Mouse (Mus musculus) limb, embryonic 10.5 days (tissue): ENCODE data around the gene Tssk6. TPM values are rescaled to one million over a fixed set of nuclear protein-coding genes. Genes with fewer than 3 reads are reported as not detected.

Experiments used
- DNase-seq: peaks from one replicate; pipeline ENCODE4 v3.0.0-alpha.2; 2017; ENCODE audit warnings: low spot score
- H3K27ac ChIP-seq: fragments of 300-500 bp; sonication (generic); 2 replicates; pipeline ENCODE4 v1.5.1; 2016; ENCODE audit warnings: mild to moderate bottlenecking
- H3K27me3 ChIP-seq: fragments of 300-500 bp; sonication (generic); 2 replicates; pipeline ENCODE4 v1.6.1; 2016; ENCODE audit warnings: low read depth, mild to moderate bottlenecking; ENCODE audit not compliant: poor library complexity, severe bottlenecking
- H3K36me3 ChIP-seq: fragments of 300-500 bp; sonication (generic); 2 replicates; pipeline ENCODE4 v1.6.1; 2016; ENCODE audit warnings: mild to moderate bottlenecking, moderate library complexity
- H3K4me1 ChIP-seq: fragments of 300-500 bp; sonication (generic); 2 replicates; pipeline ENCODE4 v1.6.1; 2016
- H3K4me3 ChIP-seq: fragments of 300-500 bp; sonication (generic); 2 replicates; pipeline ENCODE4 v1.5.1; 2016; ENCODE audit warnings: mild to moderate bottlenecking, moderate library complexity
- H3K9me3 ChIP-seq: fragments of 300-500 bp; sonication (generic); replicated peaks from 2 replicates; pipeline ENCODE4 v1.6.1; 2016; ENCODE audit warnings: mild to moderate bottlenecking
- WGBS: fragments of 180-500 bp; shearing (Covaris S2); methylation state at CpG from one replicate; pipeline ENCODE4 v1.1.7; 2016; 5-methylcytosine and 5-hydroxymethylcytosine counted together
- polyA plus RNA-seq: library from polyadenylated mRNA; unstranded; fragments of >200 nt; fragmentation: Nextera tagmentation; extraction: Ambion mirVana; gene quantifications from 2 replicates; pipeline ENCODE4 v1.2.1, GENCODE M21; 2016

Tssk6 gene
- polyA plus RNA-seq, 1 experiment from 2014 or later = 5.9 TPM

DNA sequence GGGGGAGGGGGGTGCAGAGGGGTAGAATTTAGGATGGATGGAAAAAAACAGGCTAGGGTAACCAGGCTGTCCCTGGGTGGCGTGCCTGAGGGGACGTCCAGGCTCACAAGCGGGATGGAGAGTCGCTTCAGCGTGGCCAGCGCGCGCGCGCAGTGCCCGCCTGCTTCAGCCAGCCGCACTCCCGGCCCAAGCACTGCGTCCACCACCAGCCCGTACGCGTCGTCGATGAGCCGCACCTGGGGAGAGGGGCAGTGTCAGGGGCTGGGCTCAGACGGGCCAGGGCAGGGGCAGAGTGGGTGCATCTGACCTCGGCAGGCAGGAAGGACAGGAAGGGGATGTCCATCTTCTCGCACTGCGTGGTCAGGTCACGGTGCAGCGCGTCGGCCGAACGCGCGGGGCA is 13.1 kb upstream of the Tssk6 start:
- peak; percentile 54 for DNase-seq
- WGBS = 6% methylated on average over 32 of the region's 32 CpGs
- Histone ChIP-seq H3K4me1 (peaks cover 39% of the 10 kb centered on the region), H3K27me3 (peaks cover 94% of the 10 kb centered on the region), H3K36me3 (peaks cover 25% of the 10 kb centered on the region), H3K4me3 (peak overlapping the region; percentile 34), H3K27ac (no peak overlapping the region), H3K9me3 (no peaks in the 10 kb centered on the region)

DNA sequence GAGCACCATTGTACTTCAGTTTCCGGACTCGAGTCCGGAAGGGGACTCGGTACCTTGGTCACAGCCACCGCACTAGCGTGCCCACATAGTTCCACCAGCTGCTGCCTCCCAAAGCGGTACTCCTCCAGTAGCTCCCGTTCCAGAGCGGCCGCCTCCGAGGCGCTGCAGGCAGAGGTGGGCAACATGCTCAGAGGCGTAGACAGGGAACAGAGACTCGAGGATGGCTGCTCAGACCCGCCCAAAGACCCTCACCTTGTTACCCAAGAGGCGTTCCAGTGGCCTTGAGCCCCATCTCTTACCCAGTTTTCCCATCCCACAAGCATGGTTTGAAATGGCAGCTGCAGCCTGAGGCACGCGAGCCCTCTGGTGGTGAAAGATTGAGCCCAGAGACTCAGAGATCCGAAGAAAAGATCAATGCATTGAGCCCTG is 11.2 kb upstream of the Tssk6 start:
- 43% methylated on average over 19 of the region's 19 CpGs for WGBS

GRCm38 (mm10) chr8:69893863-69894262 is 8.1 kb upstream of the Tssk6 start:
- H3K4me1 ChIP-seq = peaks cover 11% of the 10 kb centered on the region
- 47% methylated on average over 17 of the region's 17 CpGs for WGBS
- no peak overlapping the region for H3K4me3 ChIP-seq
- peaks cover 44% of the 10 kb centered on the region for H3K27me3 ChIP-seq
- H3K36me3 ChIP-seq = peaks cover 71% of the 10 kb centered on the region
- DNase-seq = peak; percentile 66
- H3K27ac ChIP-seq = no peak overlapping the region
- no peaks in the 10 kb centered on the region for H3K9me3 ChIP-seq

More for the DNA sequence above, 11.2 kb upstream of the Tssk6 start:
- Histone ChIP-seq H3K27ac (no peak overlapping the region), H3K9me3 (no peaks in the 10 kb centered on the region), H3K4me1 (peaks cover 37% of the 10 kb centered on the region), H3K36me3 (peaks cover 43% of the 10 kb centered on the region), H3K4me3 (no peak overlapping the region), H3K27me3 (peaks cover 75% of the 10 kb centered on the region)
- peak; percentile 67 for DNase-seq

DNA sequence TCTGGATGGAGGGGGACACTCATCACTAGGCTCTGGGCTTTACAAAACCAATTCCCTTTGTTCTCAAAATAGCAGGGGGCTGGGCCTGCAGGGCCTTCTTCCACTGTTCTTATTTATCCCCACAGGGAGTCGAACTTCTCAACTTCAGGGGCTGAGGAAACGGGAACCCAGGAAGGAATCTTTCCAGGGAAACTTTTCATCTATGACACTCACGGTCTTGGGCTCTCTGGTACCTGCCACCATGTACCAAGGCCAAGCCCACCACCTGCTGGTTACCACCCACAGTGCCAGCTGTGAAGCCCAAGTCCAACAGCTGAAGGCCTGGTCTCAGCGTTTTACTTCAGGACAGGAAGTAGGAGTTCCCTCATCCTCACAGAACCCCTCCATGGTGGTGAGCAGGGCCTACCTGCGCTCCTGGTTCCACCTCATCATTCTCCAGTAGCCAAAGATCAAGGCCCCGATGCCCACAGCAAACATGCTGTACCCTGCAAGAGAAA is 7.1 kb upstream of the Tssk6 start:
- WGBS = 72% methylated on average over 6 of the region's 6 CpGs
- Histone ChIP-seq H3K4me1 (peaks cover 4% of the 10 kb centered on the region), H3K27ac (no peak overlapping the region), H3K4me3 (no peak overlapping the region), H3K27me3 (peaks cover 34% of the 10 kb centered on the region), H3K9me3 (no peaks in the 10 kb centered on the region), H3K36me3 (peaks cover 79% of the 10 kb centered on the region)
- DNase-seq = no peak

DNA sequence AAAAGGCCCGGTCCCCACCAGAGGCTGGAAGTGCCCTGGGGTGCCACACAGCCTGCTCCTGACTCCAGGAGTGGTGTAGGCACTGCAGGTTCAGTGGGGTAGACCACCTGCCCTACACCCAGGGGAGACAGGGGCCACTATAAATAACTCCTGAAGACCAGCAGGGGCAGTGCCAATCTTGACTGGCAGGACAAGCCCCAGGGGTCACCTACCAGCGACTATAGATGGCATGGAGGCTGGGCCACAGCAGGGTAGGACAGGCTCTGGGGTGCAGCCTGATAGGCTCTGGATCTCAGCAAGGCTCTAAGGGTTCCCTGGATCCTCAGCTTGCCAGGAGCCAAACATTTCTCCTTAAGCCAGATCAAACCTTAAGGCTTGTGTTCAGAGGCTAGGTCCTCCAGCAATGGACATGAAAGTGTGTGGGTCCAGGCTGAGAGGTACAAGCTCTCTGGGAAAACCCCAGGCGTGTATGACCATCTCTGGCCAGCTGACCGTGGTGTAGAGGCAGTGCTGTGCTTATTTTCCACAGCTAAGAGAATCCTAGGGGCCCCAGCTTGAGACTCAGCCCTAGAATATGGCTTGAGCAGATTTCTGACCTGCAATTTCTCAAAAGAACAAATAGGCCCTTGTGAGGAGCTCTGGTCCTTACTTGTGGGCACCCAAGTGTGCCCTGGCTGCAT is 6.1 kb upstream of the Tssk6 start:
- peaks cover 14% of the 10 kb centered on the region for H3K4me1 ChIP-seq

GRCm38 (mm10) chr8:69897857-69898256 is 4.1 kb upstream of the Tssk6 start:
- 87% methylated on average over 6 of the region's 6 CpGs for WGBS
- Histone ChIP-seq H3K27me3 (peaks cover 4% of the 10 kb centered on the region; the same call in 1 of the 2 replicates), H3K4me3 (no peak overlapping the region), H3K27ac (no peak overlapping the region), H3K36me3 (peaks cover 69% of the 10 kb centered on the region), H3K9me3 (no peaks in the 10 kb centered on the region), H3K4me1 (peaks cover 27% of the 10 kb centered on the region)
- no peak for DNase-seq

More for the DNA sequence above, 6.1 kb upstream of the Tssk6 start:
- Histone ChIP-seq H3K36me3 (peaks cover 79% of the 10 kb centered on the region), H3K27ac (no peak overlapping the region), H3K27me3 (peaks cover 24% of the 10 kb centered on the region), H3K4me3 (no peak overlapping the region), H3K9me3 (no peaks in the 10 kb centered on the region)
- 79% methylated on average over 4 of the region's 4 CpGs for WGBS
- DNase-seq = no peak

DNA sequence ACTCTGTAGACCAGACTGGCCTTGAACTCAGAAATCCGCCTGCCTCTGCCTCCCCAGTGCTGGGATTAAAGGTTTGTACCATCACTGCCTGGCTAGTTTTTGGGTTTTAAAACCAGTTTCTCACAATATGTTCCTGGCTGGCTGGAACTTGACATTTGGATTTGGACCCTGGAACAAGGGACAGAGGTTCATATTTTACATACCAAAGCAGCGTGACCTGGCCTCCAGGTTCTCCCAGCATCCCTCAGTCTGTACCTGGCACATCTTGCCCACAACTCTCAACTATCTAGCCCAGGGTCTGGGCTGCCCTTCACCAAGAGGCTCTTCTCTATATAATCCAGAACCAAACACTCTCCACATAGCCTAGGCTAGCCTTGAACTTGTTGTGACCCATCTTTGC is 2.1 kb upstream of the Tssk6 start:
- H3K27ac ChIP-seq = no peak overlapping the region
- no peak for DNase-seq
- 91% methylated on average over 2 of the region's 2 CpGs for WGBS

DNA sequence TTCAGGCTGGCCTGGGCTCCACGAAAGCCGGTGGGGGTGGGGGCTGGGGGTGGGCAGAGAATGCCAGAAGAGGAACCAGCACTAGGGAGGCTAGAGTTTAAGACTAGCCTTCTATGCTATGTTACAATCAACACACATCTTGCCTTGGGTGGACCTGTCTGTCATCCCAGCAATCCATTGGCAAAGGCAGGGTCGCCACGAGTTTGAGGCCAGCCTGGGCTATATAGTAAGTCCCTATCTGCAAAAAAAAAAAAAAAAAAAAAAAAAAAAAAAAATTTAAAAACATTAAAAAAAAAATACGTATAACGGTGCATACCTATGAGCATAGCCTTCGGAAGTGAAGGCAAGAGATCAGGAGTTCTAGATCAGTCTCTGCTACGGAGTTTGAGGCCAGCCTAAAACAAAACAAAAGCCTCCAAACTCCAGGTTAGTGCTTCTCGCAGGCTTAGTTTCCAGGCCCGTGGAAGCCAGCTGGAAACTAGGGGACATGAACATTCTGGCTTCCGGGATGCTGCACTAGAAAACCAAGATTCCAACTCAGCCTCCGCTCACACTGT is 1.0 kb upstream of the Tssk6 start:
- 21% methylated on average over 12 of the region's 12 CpGs for WGBS
- no peak for DNase-seq
- Histone ChIP-seq H3K9me3 (no peaks in the 10 kb centered on the region), H3K27me3 (no peaks in the 10 kb centered on the region), H3K27ac (peak overlapping the region; percentile 95), H3K4me3 (peak overlapping the region; percentile 79), H3K4me1 (peaks cover 36% of the 10 kb centered on the region), H3K36me3 (peaks cover 41% of the 10 kb centered on the region)

More for the DNA sequence above, 2.1 kb upstream of the Tssk6 start:
- peak overlapping the region; percentile 2; the same call in 1 of the 2 replicates for H3K4me3 ChIP-seq
- H3K9me3 ChIP-seq = no peaks in the 10 kb centered on the region
- H3K36me3 ChIP-seq = peaks cover 51% of the 10 kb centered on the region
- peaks cover 36% of the 10 kb centered on the region for H3K4me1 ChIP-seq
- no peaks in the 10 kb centered on the region for H3K27me3 ChIP-seq

DNA sequence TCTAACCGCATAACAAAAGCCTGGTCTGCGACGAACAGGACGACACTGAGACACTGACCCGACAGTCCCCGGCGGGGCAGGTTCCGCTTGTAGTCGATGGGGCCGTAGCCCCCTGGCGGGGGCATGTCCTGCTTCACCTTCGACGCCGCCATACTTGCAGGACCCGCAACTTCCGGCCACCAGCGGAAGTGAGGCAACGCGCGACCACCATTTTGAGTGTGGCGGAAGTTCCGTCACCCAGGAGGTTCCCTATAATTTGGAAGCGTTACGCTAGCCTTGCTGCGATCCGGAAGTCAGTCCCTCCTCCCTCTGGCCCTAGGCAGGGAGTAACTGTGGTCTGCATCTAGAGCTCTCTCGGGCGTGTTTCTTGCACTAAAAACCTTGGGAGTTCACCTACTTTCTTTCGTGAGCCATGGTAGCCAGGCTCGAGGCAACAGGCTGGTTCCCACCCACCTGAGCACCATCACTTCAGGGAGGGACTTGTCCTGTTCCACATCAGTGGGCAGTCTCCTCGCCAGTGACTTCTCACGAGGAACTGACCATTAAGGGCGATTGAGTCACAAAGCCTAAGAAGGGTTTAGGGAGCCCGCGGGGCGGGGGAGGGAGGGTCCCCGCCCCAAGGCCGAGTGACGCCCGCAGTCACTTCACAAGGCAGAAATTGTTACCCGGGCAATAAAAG is 361 bp upstream of the Tssk6 start:
- Histone ChIP-seq H3K4me3 (peak overlapping the region; percentile 79), H3K9me3 (no peaks in the 10 kb centered on the region), H3K27me3 (no peaks in the 10 kb centered on the region), H3K36me3 (peaks cover 39% of the 10 kb centered on the region), H3K4me1 (peaks cover 39% of the 10 kb centered on the region), H3K27ac (peak overlapping the region; percentile 95)
- WGBS = 2% methylated on average over 41 of the region's 41 CpGs
- peak; percentile 100 for DNase-seq

DNA sequence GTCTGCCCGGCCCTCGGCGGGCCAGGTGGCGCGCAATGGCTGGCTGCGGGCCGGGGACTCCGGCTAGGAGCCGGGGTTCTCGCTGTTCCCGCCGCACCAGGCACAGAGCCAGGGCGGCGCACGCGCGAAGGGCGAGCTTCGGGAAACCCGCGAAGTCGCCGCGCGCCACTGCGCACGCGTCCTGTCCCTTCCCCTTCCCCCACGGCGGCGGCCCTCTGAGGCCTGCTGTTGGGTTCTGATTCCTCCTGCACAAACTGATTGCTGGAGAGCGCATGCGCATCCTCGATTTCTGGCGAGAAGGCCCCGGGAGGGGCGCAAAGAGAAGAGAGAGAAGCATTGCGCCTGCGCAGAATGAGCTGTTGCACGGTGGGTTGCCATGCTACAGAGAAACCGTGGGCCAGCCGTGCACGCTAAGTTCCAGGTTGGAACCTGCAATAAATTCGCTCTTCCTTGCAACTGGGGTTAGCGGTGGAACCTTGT is 1.1 kb downstream of the Tssk6 start:
- Histone ChIP-seq H3K4me1 (peaks cover 39% of the 10 kb centered on the region), H3K27ac (peak overlapping the region; percentile 95), H3K9me3 (no peaks in the 10 kb centered on the region), H3K4me3 (peak overlapping the region; percentile 79), H3K36me3 (peaks cover 41% of the 10 kb centered on the region), H3K27me3 (no peaks in the 10 kb centered on the region)
- peak; percentile 100 for DNase-seq
- under 1% methylated on average over 45 of the region's 45 CpGs for WGBS

GRCm38 (mm10) chr8:69904096-69904495 is 2.1 kb downstream of the Tssk6 start:
- peak overlapping the region; percentile 79 for H3K4me3 ChIP-seq

DNA sequence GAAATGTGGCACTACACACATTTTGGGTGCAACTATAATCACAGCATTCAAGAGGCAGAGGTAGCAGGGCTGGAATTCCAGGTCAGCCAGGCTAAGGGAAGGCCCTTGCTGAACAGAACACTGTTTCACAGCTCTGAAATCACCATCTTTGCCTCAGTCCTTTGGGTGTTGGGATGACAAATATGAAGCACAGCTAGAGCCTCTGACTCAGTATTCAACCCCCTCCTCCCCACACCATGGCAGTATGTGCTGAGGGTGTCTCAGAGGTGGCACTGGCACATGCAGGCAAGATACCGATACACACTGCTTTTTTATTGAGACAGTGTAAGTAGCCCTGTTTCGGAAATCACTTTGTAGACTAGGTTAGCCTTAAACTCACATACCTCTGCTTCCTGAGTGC is 4.3 kb downstream of the Tssk6 start:
- DNase-seq = no peak
- Histone ChIP-seq H3K27me3 (no peaks in the 10 kb centered on the region), H3K4me3 (no peak overlapping the region), H3K4me1 (peaks cover 28% of the 10 kb centered on the region), H3K36me3 (peaks cover 52% of the 10 kb centered on the region), H3K27ac (no peak overlapping the region), H3K9me3 (no peaks in the 10 kb centered on the region)
- WGBS = 91% methylated on average over 2 of the region's 2 CpGs

More at GRCm38 (mm10) chr8:69904096-69904495, 2.1 kb downstream of the Tssk6 start:
- H3K9me3 ChIP-seq = no peaks in the 10 kb centered on the region
- no peak overlapping the region for H3K27ac ChIP-seq
- 83% methylated on average over 8 of the region's 8 CpGs for WGBS
- peaks cover 41% of the 10 kb centered on the region for H3K36me3 ChIP-seq
- peaks cover 39% of the 10 kb centered on the region for H3K4me1 ChIP-seq
- H3K27me3 ChIP-seq = no peaks in the 10 kb centered on the region
- DNase-seq = no peak

DNA sequence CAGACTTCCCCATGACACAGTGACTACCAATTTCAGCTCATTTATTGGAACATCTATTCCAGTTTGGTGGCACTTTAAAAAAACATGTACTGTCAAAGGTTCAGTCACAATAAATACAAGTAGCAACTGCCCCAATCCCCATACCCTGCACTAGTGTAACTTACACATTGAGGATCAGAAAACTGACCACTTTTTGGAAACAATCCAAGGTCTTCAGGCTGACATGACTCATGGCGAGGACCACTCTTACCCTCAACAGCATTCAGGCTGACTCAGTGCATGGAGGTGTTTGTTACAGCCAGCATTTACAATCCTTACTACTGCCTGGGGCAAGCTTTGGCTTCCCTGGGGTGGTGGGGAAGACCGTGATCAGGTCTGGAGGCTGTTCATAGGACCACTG is 5.1 kb downstream of the Tssk6 start:
- Histone ChIP-seq H3K27ac (no peak overlapping the region), H3K4me3 (no peak overlapping the region), H3K27me3 (no peaks in the 10 kb centered on the region), H3K4me1 (peaks cover 23% of the 10 kb centered on the region), H3K36me3 (peaks cover 61% of the 10 kb centered on the region), H3K9me3 (no peaks in the 10 kb centered on the region)
- DNase-seq = no peak
- 91% methylated on average over 2 of the region's 2 CpGs for WGBS
